Mouse (Mus musculus): ENCODE measurements around the gene Slu7. TPM values are rescaled to one million over a fixed set of nuclear protein-coding genes. Genes with fewer than 3 reads are reported as not detected.

Gene Slu7
- polyA plus RNA-seq, 2 experiments = 15.5 to 48.2 TPM

DNA sequence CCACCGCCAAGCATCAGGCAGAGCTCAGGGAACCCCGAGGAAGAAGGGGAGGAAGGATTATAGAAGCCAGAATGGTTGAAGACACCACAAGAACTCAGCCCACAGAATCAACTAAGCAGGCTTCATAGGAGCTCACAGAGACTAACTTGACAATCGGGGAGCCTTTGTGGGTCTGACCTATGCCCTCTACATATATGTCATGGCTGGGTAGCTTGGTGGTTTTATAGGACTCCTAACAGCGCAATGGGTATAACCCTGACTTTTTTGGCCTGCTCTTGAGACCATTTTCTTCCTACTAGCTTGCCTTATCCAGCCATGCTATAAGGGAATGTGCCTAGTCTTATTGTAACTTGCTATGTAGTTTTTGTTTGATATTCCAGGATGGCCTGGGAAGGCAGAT is 37.3 kb upstream of the Slu7 start:
- Histone ChIP-seq H3K9me3 (ENCODE audit: control insufficient read depth, low read length) (no peaks in the 10 kb centered on the region), H3K36me3 (ENCODE audit: control insufficient read depth, insufficient read depth, low read length) (no peaks in the 10 kb centered on the region), H3K4me3 (replicated peaks; ENCODE audit: low read length) (no peak overlapping the region), H3K4me2 (replicated peaks; ENCODE audit: low read depth, low read length, severe bottlenecking) (no peak overlapping the region), H3K9ac (ENCODE audit: low read depth, low read length, severe bottlenecking) (no peak overlapping the region), H3K27me3 (ENCODE audit: control insufficient read depth, insufficient read depth, low read length) (no peaks in the 10 kb centered on the region), H3K4me1 (ENCODE audit: control insufficient read depth, insufficient read depth, low read length) (no peaks in the 10 kb centered on the region), H3K27ac (replicated peaks; ENCODE audit: low read depth, low read length) (no peak overlapping the region)
- DNase-seq (ENCODE audit: low spot score) (no peak), ATAC-seq (ENCODE audit: low FRiP score, low read depth) (no peak)
- TF ChIP-seq POLR2A (IDR thresholded peaks at IDR 0.05; ENCODE audit: borderline replicate concordance, extremely low read depth, insufficient read depth, insufficient read length) = no peak
- 88% methylated on average over 4 of the region's 4 CpGs for WGBS

DNA sequence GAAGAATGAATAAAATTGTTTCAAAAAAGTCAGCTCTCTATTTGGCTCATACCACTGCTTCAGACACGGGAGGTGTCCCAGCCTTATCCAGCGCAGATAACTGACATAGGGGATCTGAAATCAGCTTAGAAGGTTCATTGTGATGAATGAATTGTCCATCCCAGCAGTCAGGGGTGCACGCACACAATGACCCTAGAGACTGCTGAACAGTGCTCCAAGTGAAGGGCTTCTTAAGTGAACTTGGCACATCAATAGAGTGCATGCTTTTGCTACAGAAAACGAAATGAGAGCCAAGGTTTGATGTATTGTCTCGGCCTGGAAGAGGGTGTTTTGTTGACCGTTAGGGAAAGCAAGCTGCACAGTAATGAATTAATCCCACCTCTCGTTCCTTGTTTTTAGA is 36.9 kb upstream of the Slu7 start:
- ATAC-seq (ENCODE audit: low FRiP score, low read depth) (no peak), DNase-seq (ENCODE audit: low spot score) (no peak)
- H3K36me3 ChIP-seq (ENCODE audit: control insufficient read depth, insufficient read depth, low read length) = no peaks in the 10 kb centered on the region
- H3K4me3 ChIP-seq (replicated peaks; ENCODE audit: low read length) = no peak overlapping the region
- H3K9ac ChIP-seq (ENCODE audit: low read depth, low read length, severe bottlenecking) = no peak overlapping the region
- H3K4me2 ChIP-seq (replicated peaks; ENCODE audit: low read depth, low read length, severe bottlenecking) = no peak overlapping the region
- no peaks in the 10 kb centered on the region for H3K4me1 ChIP-seq (ENCODE audit: control insufficient read depth, insufficient read depth, low read length)
- no peak for TF ChIP-seq POLR2A (IDR thresholded peaks at IDR 0.05; ENCODE audit: borderline replicate concordance, extremely low read depth, insufficient read depth, insufficient read length)
- no peak overlapping the region for H3K27ac ChIP-seq (replicated peaks; ENCODE audit: low read depth, low read length)
- no peaks in the 10 kb centered on the region for H3K9me3 ChIP-seq (ENCODE audit: control insufficient read depth, low read length)
- H3K27me3 ChIP-seq (ENCODE audit: control insufficient read depth, insufficient read depth, low read length) = no peaks in the 10 kb centered on the region
- WGBS = 80% methylated on average over 7 of the region's 7 CpGs

DNA sequence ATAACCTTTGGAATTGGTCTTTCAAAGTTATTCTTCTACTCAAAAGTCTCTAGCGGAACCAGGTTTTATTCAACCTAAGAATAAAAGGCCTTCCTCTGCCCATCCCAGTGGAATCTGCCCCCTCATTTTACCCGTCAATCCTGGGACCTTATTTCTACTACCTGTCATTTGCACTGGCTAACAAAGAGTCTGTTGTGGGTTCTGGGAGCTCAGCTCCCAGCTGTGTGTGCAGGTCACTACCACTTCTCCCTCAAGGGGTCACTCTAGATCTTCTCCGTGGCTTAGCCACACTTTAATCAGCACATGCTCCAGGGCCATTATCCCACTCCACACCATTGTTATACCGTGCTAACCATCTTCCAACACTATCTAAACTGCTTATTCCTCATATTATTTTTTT is 34.2 kb upstream of the Slu7 start:
- no peak for TF ChIP-seq POLR2A (IDR thresholded peaks at IDR 0.05; ENCODE audit: borderline replicate concordance, extremely low read depth, insufficient read depth, insufficient read length)
- no peak for DNase-seq (ENCODE audit: low spot score)
- H3K9ac ChIP-seq (ENCODE audit: low read depth, low read length, severe bottlenecking) = no peak overlapping the region
- 0 out of 2 replicates have a peak, but pooled peaks cover under 1% of the 10 kb centered on the region for H3K9me3 ChIP-seq (ENCODE audit: control insufficient read depth, low read length)
- no peak overlapping the region for H3K4me3 ChIP-seq (replicated peaks; ENCODE audit: low read length)
- no peak overlapping the region for H3K4me2 ChIP-seq (replicated peaks; ENCODE audit: low read depth, low read length, severe bottlenecking)
- no peaks in the 10 kb centered on the region for H3K36me3 ChIP-seq (ENCODE audit: control insufficient read depth, insufficient read depth, low read length)
- H3K27me3 ChIP-seq (ENCODE audit: control insufficient read depth, insufficient read depth, low read length) = no peaks in the 10 kb centered on the region
- H3K4me1 ChIP-seq (ENCODE audit: control insufficient read depth, insufficient read depth, low read length) = no peaks in the 10 kb centered on the region
- no peak overlapping the region for H3K27ac ChIP-seq (replicated peaks; ENCODE audit: low read depth, low read length)
- 52% methylated on average over 4 of the region's 4 CpGs for WGBS
- ATAC-seq (ENCODE audit: low FRiP score, low read depth) = no peak

DNA sequence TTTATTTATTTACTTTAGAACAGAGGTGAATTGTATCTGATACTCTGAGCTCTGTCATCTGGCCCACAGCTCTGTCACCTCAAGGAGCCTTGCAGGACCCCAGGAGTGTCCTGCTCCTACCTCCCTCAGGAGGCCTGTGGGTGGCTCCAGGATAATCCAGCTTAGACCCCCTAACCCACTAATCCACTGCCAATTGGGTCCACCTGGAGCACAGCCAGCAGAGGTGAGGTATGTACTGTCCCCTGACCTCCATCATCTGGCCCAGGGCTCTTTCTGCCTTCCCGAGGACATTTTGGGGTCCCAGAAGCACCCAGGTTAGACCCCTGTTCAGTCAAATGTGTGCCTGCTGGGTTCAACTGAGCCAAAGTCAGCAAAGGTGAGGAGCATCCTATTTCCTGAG is 33.4 kb upstream of the Slu7 start:
- H3K36me3 ChIP-seq (ENCODE audit: control insufficient read depth, insufficient read depth, low read length) = no peaks in the 10 kb centered on the region
- WGBS = 88% methylated on average over 1 of the region's 1 CpGs

DNA sequence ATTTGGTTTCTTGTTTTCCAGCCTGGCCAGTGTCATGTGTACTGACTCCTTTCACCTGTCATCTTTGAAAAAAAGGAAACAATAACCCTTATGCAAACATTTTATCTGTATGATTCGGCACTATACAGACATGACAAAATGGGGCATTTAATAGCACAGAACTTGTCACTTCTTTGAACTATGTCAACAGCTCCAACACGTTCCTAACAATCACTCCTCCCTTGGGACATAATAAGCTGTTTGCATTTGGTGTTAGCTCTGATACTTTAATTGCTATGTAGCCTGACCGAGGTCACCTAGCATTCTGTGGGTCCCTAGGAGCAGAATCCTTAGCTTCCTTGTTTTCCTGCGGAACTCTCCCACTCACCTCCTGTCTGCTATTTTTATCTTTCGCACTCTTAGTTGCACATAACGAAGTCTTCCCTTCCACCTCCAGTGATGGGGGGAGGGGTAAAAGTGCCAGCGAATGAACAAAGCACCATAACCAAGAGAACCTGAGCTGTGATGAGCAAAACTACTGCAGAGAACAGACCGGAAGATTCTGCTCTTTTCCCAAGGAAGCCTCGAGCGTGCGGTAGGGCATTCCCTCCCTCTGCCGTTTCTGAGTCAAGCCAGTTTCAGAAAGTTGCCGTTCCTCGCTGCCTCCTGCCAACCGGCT is 29.3 kb upstream of the Slu7 start:
- DNase-seq (ENCODE audit: low spot score) = no peak
- no peak for TF ChIP-seq POLR2A (IDR thresholded peaks at IDR 0.05; ENCODE audit: borderline replicate concordance, extremely low read depth, insufficient read depth, insufficient read length)
- no peaks in the 10 kb centered on the region for H3K36me3 ChIP-seq (ENCODE audit: control insufficient read depth, insufficient read depth, low read length)
- 0 out of 2 replicates have a peak, but pooled peaks cover 6% of the 10 kb centered on the region for H3K9me3 ChIP-seq (ENCODE audit: control insufficient read depth, low read length)
- WGBS = 87% methylated on average over 15 of the region's 15 CpGs
- H3K4me3 ChIP-seq (replicated peaks; ENCODE audit: low read length) = no peak overlapping the region
- H3K27me3 ChIP-seq (ENCODE audit: control insufficient read depth, insufficient read depth, low read length) = no peaks in the 10 kb centered on the region
- H3K4me1 ChIP-seq (ENCODE audit: control insufficient read depth, insufficient read depth, low read length) = no peaks in the 10 kb centered on the region
- no peak overlapping the region for H3K27ac ChIP-seq (replicated peaks; ENCODE audit: low read depth, low read length)
- ATAC-seq (ENCODE audit: low FRiP score, low read depth) = no peak
- H3K9ac ChIP-seq (ENCODE audit: low read depth, low read length, severe bottlenecking) = no peak overlapping the region
- H3K4me2 ChIP-seq (replicated peaks; ENCODE audit: low read depth, low read length, severe bottlenecking) = no peak overlapping the region

More for the DNA sequence above, 33.4 kb upstream of the Slu7 start:
- no peaks in the 10 kb centered on the region for H3K27me3 ChIP-seq (ENCODE audit: control insufficient read depth, insufficient read depth, low read length)
- no peak overlapping the region for H3K27ac ChIP-seq (replicated peaks; ENCODE audit: low read depth, low read length)
- no peak for TF ChIP-seq POLR2A (IDR thresholded peaks at IDR 0.05; ENCODE audit: borderline replicate concordance, extremely low read depth, insufficient read depth, insufficient read length)
- no peak overlapping the region for H3K9ac ChIP-seq (ENCODE audit: low read depth, low read length, severe bottlenecking)
- DNase-seq (ENCODE audit: low spot score) (no peak), ATAC-seq (ENCODE audit: low FRiP score, low read depth) (no peak)
- no peak overlapping the region for H3K4me2 ChIP-seq (replicated peaks; ENCODE audit: low read depth, low read length, severe bottlenecking)
- H3K4me1 ChIP-seq (ENCODE audit: control insufficient read depth, insufficient read depth, low read length) = no peaks in the 10 kb centered on the region
- no peak overlapping the region for H3K4me3 ChIP-seq (replicated peaks; ENCODE audit: low read length)
- 0 out of 2 replicates have a peak, but pooled peaks cover 6% of the 10 kb centered on the region for H3K9me3 ChIP-seq (ENCODE audit: control insufficient read depth, low read length)

Data from limb, embryonic 14.5 days (tissue).